Mouse (Mus musculus): Measurements from ENCODE around the gene Eif3j1. TPM values are rescaled to one million over a fixed set of nuclear protein-coding genes. Genes with fewer than 3 reads are reported as not detected.

The Eif3j1 gene
- polyA plus RNA-seq (2014; fragmentation: Illumina TruSeq; extraction: RNeasy Lipid Tissue Mini Kit (QIAGEN cat#74804); ENCODE audit: low read depth, low replicate concordance), result 130 TPM

GRCm38 (mm10) chr2:122027862-122028755, at the start of gene Eif3j1:
Gene Eif3j1, plus strand, starts transcription at chr2:122028546.

Other genes with a start within 250 kb of the Eif3j1 start
- gene Frmd5, start 221.5 kb upstream of the Eif3j1 start, polyA plus RNA-seq (2014; fragmentation: Illumina TruSeq; extraction: RNeasy Lipid Tissue Mini Kit (QIAGEN cat#74804); ENCODE audit: low read depth, low replicate concordance), result 139 TPM
- gene Casc4, start 161.6 kb upstream of the Eif3j1 start, polyA plus RNA-seq (2014; fragmentation: Illumina TruSeq; extraction: RNeasy Lipid Tissue Mini Kit (QIAGEN cat#74804); ENCODE audit: low read depth, low replicate concordance), result 282 TPM
- gene Ctdspl2, start 72.5 kb upstream of the Eif3j1 start, polyA plus RNA-seq (2014; fragmentation: Illumina TruSeq; extraction: RNeasy Lipid Tissue Mini Kit (QIAGEN cat#74804); ENCODE audit: low read depth, low replicate concordance), result 68.0 TPM
- gene Mageb3, start 72.5 kb upstream of the Eif3j1 start, polyA plus RNA-seq (2014; fragmentation: Illumina TruSeq; extraction: RNeasy Lipid Tissue Mini Kit (QIAGEN cat#74804); ENCODE audit: low read depth, low replicate concordance), result not detected
- gene Spg11, start 89.8 kb downstream of the Eif3j1 start, polyA plus RNA-seq (2014; fragmentation: Illumina TruSeq; extraction: RNeasy Lipid Tissue Mini Kit (QIAGEN cat#74804); ENCODE audit: low read depth, low replicate concordance), result 11.1 TPM
- 6,416 TPM for gene B2m, start 119.1 kb downstream of the Eif3j1 start, polyA plus RNA-seq (2014; fragmentation: Illumina TruSeq; extraction: RNeasy Lipid Tissue Mini Kit (QIAGEN cat#74804); ENCODE audit: low read depth, low replicate concordance)
- not detected for gene Trim69, start 132.2 kb downstream of the Eif3j1 start, polyA plus RNA-seq (2014; fragmentation: Illumina TruSeq; extraction: RNeasy Lipid Tissue Mini Kit (QIAGEN cat#74804); ENCODE audit: low read depth, low replicate concordance)
- gene Patl2, start 157.6 kb downstream of the Eif3j1 start, polyA plus RNA-seq (2014; fragmentation: Illumina TruSeq; extraction: RNeasy Lipid Tissue Mini Kit (QIAGEN cat#74804); ENCODE audit: low read depth, low replicate concordance), result not detected
- gene Terb2, start 157.7 kb downstream of the Eif3j1 start, polyA plus RNA-seq (2014; fragmentation: Illumina TruSeq; extraction: RNeasy Lipid Tissue Mini Kit (QIAGEN cat#74804); ENCODE audit: low read depth, low replicate concordance), result not detected
- gene Sord, start 206.2 kb downstream of the Eif3j1 start, polyA plus RNA-seq (2014; fragmentation: Illumina TruSeq; extraction: RNeasy Lipid Tissue Mini Kit (QIAGEN cat#74804); ENCODE audit: low read depth, low replicate concordance), result 52.1 TPM